21 mouse cellular contexts compared by ENCODE assay signal in genomic region chr7:35139880-35140279, GRCm38 (mm10). TPM values are rescaled to one million over a fixed set of nuclear protein-coding genes. Genes with fewer than 3 reads are reported as not detected.
DNase-seq lines count a peak whose midpoint lies in the region; ATAC-seq lines count a peak whose summit lies in the region.
"Had no signal": no experiment of that assay in that cellular context is flagged by ENCODE, and none has a peak within 500 bp of the region (broad histone marks: within the 10 kb centered on the region; RNA-seq: fewer than 3 reads in every experiment).

No protein-coding gene starts in this region.

- peak; percentile 28 for ATAC-seq in activated CD4-positive, CD25-positive, alpha-beta regulatory T cell, adult 4 months
- ATAC-seq in hematopoietic stem cell, adult 5-6 weeks (replicated peaks in 1 of 2; ENCODE audit: insufficient read depth in 1 of 2, low FRiP score in 2 of 2, low TSS enrichment in 1 of 2, low read depth in 1 of 2, poor library complexity in 2 of 2, severe bottlenecking in 2 of 2) = peak; percentile 50 to 58; a peak in 3 of 4 replicates
- peak; percentile 71 for ATAC-seq in megakaryocyte, adult 5-6 weeks (ENCODE audit: poor library complexity, severe bottlenecking)
- ATAC-seq: forebrain, embryonic 13.5 days; forebrain, postnatal 0 days; intestine, embryonic 15.5 days had no signal

- intact Hi-C loops in left cerebral cortex, postnatal 14 days (cut with DNase I) = no loop called here

- peak; percentile 12 for DNase-seq in CD4-positive, CD25-positive, alpha-beta regulatory T cell, adult 2 months (ENCODE audit: low read depth, low spot score)
- no peak for DNase-seq in cerebellum, adult 9-11 months
- no peak for DNase-seq in left cerebral cortex, postnatal 14 days (ENCODE audit: low spot score in 2 of 2)
- DNase-seq in kidney, postnatal 36 days = no peak
- no peak for DNase-seq in B cell, adult 2 months
- DNase-seq: adrenal gland, postnatal 14 days; cerebellum, adult 11-12 months; cerebellum, adult 9-10 months; cerebellum, postnatal 36 days; forebrain, postnatal 0 days; gastrocnemius, postnatal 36 days; heart, adult 18-20 months; heart, postnatal 10 days; kidney, adult 18-20 months had no signal

RNA-seq across cellular contexts. Expression of gene Cebpa, which starts 20.8 kb away (rescaled TPM):
- polyA plus RNA-seq in activated CD4-positive, CD25-positive, alpha-beta regulatory T cell, adult 4 months (2017; shearing (Covaris generic)) = 1 to 10 TPM in 1 of 2 experiments, under 1 TPM in 1; 0.81 to 1.2 TPM
- total RNA-seq in hematopoietic stem cell, adult 5-6 weeks (2017) = 8.7 and 10.9 TPM in 2 replicates
- 48.7 and 57.0 TPM in 2 replicates for total RNA-seq in megakaryocyte, adult 5-6 weeks (2015)
- 21.7 and 22.4 TPM in 2 replicates for total RNA-seq in megakaryocyte, adult 5-6 weeks (2017)
- 1 to 10 TPM; 6.2 to 7.3 TPM for total RNA-seq in left cerebral cortex, postnatal 14 days (2021)

RNA-seq across cellular contexts. Expression of gene Slc7a10, which starts 46.3 kb away (rescaled TPM):
- 1 to 10 TPM; 1.0 to 3.2 TPM for polyA plus RNA-seq in activated CD4-positive, CD25-positive, alpha-beta regulatory T cell, adult 4 months (2017; shearing (Covaris generic))
- total RNA-seq in hematopoietic stem cell, adult 5-6 weeks (2017) = not detected in 2 replicates
- total RNA-seq in megakaryocyte, adult 5-6 weeks (2015) = not detected in 2 replicates
- total RNA-seq in megakaryocyte, adult 5-6 weeks (2017) = not detected in 2 replicates
- 10 to 100 TPM; 45.4 to 48.0 TPM for total RNA-seq in left cerebral cortex, postnatal 14 days (2021)
- total RNA-seq: MEL had no signal
- polyA plus RNA-seq: C2C12 had no signal

Comparison
In these comparisons a context has a peak if more than half of its experiments do, and no peak if none do; other contexts are left out.
1. RNA of gene Slc7a10, which starts 46.3 kb away (total RNA-seq): 45.4 to 48.0 TPM in left cerebral cortex, postnatal 14 days; not detected in hematopoietic stem cell, adult 5-6 weeks and not detected in megakaryocyte, adult 5-6 weeks; every median in the first group is over 10 times any median in the second.
2. Peak in every context shown above with its lines, with median percentiles within 50 percentile points of each other: ATAC-seq.